Mouse (Mus musculus) MEL-GATA-1-ER (cell line): ENCODE measurements around the gene Hspa12a.
"Not testable (repeated sequence)": the region's sequence is repeated elsewhere in the genome, so short reads cannot be mapped to it uniquely, and the experiment has no call there.

Experiments
- DNase-seq: peaks from one replicate; pipeline ENCODE4 v3.0.0-alpha.2; 2012; ENCODE audit warnings: low read depth; ENCODE audit errors: extremely low read depth

Hspa12a gene

GRCm38 (mm10) chr19:58910941-58911368, 32.5 kb downstream of the Hspa12a start:
- DNase-seq: peak; percentile 18

- no peak for DNase-seq
These were observed 35.4 kb downstream of the Hspa12a start for GRCm38 (mm10) chr19:58908018-58908417.

- DNase-seq: no peak
These were observed 36.8 kb downstream of the Hspa12a start for GRCm38 (mm10) chr19:58906685-58907084.

DNA sequence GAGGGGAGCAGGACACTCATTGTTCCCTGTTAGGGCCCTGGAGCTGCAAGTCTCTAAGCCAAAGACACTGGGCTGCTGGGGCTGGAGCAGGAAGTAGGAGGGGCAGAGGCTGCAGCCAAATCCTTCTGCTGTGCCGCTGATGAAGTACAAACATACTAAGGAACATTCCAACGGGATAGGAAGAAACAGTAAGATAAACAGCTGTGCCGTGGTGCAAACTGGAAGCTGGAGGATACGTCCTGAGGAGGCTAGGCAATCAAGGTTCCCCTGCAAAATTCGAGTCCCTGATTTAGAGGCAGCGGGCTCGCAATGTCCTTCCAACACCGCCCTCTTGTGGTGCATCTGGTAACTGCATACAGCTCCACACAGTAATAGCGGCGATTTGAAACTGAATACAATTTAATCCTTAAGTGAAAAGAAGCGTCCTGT, 39.5 kb downstream of the Hspa12a start:
- peak; percentile 18 for DNase-seq

DNA sequence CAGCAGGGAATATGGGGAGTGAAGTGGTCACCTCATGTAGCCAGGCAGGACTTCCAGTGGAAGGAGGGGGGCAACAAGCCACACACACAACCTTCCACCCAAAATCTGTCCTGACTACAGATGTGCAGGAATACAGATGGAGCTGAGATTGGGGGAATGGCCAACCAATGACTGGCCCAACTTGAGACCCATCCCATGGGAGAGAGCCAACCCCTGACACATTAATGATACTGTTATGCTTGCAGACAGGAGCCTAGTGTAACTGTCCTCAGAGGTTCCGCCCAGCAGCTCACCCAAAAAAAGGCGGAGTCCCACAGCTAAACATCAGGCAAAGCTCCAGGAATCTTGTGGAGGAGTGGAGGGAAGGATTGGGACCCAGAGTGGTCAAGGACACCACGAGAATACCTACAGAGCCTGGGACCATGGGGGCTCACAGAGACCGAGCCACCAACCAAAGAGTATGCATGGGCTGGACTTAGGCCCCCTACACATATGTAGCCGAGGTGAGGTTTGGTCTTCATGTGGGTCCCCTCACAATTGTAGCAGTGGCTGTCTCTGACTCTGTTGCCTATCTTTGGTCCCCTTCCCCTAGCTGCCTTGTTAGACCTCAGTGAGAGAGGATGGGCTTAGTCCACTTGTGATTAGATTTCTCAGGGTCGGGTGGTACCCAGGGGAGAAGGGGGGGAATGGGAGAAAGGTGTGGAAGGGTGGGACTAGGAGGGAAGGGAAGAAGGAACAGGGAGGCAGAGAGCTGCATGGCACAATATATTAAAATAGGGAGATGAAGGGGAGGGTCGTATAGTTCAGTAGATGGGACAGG, 40.2 kb downstream of the Hspa12a start:
- DNase-seq: no peak

DNA sequence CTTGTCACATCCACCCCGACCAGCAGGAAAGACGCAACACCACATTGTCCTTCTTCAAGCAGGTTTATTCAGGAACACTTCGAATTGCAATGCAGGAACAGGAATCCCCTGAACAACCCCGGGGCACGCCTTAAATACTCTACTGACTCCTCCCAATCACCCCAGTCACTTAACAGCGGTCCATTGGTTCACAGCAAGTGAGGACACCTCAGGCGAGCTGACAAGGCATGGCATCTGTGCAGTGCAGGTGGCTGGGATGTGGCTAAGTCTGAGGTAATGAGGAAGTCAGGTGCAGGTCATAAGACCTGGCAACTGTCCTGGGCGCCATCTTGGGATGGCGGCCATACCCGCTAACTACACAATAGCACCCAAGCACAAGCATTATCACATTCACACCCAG, 43.0 kb downstream of the Hspa12a start:
- not testable (repeated sequence) for DNase-seq

DNA sequence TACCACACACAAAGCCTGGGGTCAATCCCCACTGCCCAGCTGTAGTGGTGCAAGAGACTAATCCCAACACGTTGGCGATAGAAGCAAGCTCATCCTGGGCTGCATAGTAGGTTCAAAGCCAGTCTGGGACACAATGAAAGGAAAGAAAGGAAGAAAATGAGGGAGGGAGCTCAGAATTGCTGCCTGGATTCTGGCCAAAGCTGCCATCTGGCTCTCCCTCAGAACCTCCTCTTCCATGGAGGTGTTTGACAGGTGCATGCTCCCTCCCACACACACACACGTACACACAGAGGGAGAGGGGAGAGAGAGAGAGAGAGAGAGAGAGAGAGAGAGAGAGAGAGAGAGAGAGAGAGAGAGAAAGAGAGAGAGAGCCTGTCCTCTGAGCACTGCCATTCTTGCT, 47.2 kb downstream of the Hspa12a start:
- DNase-seq: no peak

GRCm38 (mm10) chr19:58889306-58890038, 54.0 kb downstream of the Hspa12a start:
- DNase-seq: no peak

DNA sequence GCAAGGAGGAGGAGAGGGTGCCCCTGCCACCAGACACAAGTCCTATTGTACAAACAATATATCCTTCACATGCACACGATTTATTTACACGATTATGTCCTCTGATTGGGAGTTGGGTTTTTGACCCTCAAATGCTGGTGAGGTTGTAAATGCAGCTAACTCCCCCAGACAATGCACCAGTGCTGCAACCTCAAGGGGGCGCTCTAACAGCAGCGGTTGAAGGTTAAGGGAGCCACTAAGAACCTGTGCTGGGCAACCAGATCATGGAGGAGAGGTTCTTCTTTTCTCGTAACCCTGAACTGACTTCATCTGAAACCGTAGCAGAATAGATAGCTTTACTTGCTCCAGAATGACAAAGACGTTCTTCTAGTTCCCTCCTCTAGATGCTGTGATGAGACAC, 57.0 kb downstream of the Hspa12a start:
- no peak for DNase-seq

DNA sequence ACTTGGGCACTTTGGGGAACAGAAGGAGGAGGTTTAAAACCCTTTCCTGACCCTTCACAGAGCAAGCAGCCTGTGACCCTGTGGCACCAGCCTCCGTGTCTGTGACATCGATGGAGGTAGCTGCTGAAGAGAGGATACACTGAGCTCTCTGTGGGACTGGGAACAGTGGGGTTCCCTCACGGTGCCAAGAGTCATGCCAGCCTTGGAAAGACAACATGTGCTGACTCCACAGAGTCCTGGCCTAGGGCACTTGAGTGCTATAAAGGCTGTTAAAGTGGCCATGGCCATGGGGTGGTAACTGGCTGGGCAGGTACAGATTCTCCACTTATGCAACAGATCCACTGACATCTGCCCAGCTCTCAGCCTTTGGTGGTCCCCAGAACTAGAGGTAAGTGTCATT, 60.0 kb downstream of the Hspa12a start:
- no peak for DNase-seq

GRCm38 (mm10) chr19:58882336-58882735, 61.1 kb downstream of the Hspa12a start:
- DNase-seq: no peak

GRCm38 (mm10) chr19:58879330-58879957, 64.0 kb downstream of the Hspa12a start:
- no peak for DNase-seq

DNA sequence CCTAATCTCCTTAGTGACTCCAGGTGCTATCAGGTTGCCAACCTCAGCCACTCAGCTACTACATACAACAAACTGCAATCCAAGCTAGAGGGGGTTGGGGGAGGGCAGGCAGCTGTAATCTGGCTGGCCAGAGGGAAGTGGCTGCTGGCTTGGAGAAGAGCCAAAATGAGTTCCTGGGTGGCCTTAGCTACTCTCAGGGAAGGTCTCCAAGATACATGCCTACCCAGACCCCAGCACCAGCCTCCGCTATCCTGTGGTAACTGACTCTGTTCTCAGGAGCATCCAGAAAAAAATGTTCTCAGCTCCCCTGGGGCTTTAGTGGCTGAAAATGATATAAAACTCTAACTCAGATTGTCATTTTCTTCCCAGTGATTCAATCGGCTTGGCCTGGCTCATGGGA, 64.9 kb downstream of the Hspa12a start:
- DNase-seq: no peak

GRCm38 (mm10) chr19:58873536-58873935, 69.9 kb downstream of the Hspa12a start:
- no peak for DNase-seq

DNA sequence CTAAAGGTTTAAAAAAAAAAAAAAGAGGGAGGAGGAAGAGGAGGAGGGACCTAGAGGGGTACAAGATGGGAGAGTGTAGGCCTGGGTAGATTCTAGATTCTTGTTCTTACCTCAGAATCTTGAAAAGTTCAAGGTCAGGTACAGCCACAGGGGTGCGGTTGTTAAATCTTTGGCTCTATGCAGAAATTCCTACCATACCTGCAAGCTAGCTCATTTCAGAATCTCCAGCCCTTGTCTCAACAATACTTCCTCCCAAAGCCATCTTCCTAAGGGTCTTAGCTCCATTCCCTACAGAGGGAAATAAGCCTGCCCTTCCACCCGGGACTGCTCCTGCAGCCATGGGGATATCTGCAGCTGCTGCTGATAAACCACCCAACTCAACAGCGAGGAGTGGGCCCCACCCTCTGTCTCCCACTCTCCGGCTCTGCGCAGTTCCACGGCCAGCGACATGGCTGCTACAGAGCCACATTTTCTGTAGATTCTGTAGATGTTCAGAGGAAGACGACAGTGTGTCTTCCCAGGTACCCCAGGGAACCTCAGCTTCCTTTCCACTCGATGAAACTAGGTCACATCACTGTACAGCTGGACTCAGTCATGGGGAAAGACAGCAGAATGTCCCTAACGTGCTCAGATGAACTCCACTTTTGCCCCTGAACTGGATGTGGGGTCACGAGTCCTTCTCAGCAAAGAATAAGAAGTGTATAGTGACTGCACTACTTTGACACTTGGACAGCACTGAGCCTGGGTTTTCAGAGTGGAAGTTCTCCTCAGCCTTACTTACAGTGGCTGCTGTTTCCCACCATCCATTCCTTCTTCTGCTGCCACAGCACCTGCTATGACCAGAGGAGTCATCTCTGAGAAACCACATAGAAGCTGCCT, 70.8 kb downstream of the Hspa12a start:
- DNase-seq: no peak

- no peak for DNase-seq
These were observed 71.6 kb downstream of the Hspa12a start for GRCm38 (mm10) chr19:58871878-58872277.

DNA sequence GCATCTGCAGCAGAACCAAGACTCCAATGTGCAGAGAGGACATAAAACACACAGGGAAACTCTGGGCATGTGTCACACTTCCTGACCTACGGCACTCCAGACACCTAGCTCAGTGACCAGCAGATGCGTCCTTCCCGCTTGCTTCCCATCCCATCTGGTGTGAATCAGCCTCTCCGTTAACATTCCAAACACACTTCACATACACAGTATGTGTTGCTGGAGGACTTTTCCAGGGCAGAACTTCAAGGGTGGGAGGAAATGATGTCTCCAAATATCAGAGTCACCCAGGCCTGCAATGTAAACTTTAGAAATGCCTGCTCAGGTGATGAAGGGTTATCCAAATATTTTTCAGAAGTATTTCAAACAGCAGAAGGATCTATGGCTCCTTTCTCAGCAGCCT, 76.8 kb downstream of the Hspa12a start:
- no peak for DNase-seq

DNA sequence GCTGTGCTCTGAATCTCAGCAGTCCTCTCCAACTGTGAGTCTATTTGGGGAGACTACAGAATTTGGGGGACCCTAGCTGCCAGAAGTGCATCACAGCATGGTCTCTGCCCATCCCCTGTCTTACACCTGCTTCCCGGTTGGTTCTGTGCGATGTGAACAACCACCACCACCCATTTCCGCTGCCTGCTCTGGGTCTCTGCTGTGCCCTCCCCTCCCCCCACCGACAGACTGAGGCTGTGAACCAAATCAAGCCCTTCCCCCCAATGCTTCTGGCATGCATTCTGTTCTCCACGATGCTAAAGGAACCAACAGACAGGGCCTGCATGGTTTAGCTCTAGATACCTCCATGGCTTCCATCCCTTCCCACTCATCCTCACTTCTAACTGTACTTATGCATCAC, 78.2 kb downstream of the Hspa12a start:
- DNase-seq: no peak

DNA sequence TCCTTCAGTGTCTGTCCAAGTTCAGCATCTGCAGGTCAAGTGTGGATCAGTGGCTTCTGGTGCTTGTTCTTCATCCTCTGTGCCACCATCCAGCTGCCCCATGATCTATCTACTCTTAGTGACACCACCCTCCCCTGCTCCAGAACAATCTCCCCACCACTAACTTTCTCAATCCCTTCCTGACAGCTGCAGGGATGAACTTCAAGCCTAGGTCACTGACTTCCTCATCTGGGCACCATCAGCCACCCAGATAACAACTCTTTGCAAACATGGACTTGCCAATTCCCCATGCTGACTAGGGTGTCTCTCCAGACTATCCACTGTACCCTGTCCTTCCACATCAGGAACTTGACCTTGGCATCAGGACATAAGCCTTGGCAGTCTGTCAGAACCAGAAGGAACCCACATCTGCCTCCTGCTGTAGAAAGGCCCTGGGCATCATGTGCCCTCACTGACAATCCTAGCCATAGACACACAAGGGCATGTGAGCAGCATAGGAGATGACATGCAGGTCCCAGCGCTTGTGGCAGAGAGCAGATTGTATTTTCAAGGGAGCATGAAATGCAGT, 79.4 kb downstream of the Hspa12a start:
- DNase-seq: no peak

DNA sequence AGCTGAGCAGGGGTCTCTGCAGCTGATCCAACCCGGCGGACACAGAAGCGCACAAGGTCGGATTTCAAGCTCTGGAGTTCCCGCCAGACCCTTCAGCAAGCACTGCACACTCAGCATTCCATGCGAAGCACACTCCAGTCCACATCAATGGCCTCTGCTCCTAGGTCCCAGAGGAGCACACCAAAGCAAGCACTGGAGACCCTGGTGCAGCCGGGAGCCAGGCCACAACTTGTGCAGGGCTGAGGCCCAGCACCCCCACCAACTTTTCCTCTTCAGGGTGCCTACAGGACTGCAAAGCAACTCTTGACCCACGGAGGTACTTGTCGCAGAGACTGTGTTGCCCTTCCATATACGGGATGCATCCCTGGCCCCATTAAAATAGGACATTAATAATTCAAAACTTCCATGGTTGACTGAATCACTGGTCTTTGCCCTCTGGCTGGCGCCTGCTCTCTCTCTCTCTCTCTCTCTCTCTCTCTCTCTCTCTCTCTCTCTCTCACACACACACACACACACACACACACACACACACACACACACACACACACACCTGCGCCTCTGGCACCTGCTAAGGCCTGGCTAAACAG, 82.2 kb downstream of the Hspa12a start:
- no peak for DNase-seq
